Mouse (Mus musculus): ENCODE measurements at regions not wholly inside any gene's neighbourhood (a gene's known extent, or its start where the extent isn't known, plus 50 kb on each side); places are given as distances from the start of the nearest gene placed in this dataset.

- Histone ChIP-seq H3K4me2 (ENCODE audit: insufficient read depth, low read depth, poor library complexity, severe bottlenecking) (no peak overlapping the region), H3K9me3 (replicated peaks; ENCODE audit: low read length) (no peaks in the 10 kb centered on the region), H3K4me3 (replicated peaks in 1 of 3; ENCODE audit: low read depth in 2 of 3, low read length in 2 of 3, poor library complexity in 1 of 3) (no peak overlapping the region), H3K79me2 (replicated peaks; ENCODE audit: control insufficient read depth, extremely low read depth, insufficient read depth, poor library complexity, severe bottlenecking) (no peaks in the 10 kb centered on the region), H3K36me3 (replicated peaks in 1 of 2; ENCODE audit: control insufficient read depth in 1 of 2, insufficient read depth in 1 of 2, low read length in 1 of 2) (no peaks in the 10 kb centered on the region), H3K9ac (ENCODE audit: insufficient read depth, low read depth) (no peak overlapping the region), H3K27ac (ENCODE audit: insufficient read depth, low read depth) (no peak overlapping the region), H3K4me1 (ENCODE audit: control insufficient read depth in 1 of 2, insufficient read depth in 2 of 2) (no peaks in the 10 kb centered on the region), H3K27me3 (replicated peaks) (no peaks in the 10 kb centered on the region)
- dilution Hi-C loops (cut with MboI; ENCODE audit: extremely low pct_ligation_motif_present, extremely low pct_unique_long_range_greater_than_20kb, low sequenced_read_pairs) (no loop called here), in situ Hi-C loops (cut with MboI; ENCODE audit: low pct_ligation_motif_present, low pct_unique_long_range_greater_than_20kb, low sequenced_read_pairs) (no loop called here)
- TF ChIP-seq PAX5 (IDR thresholded peaks at IDR 0.05; ENCODE audit: low read length) (no peak), IRF4 (IDR thresholded peaks at IDR 0.05; ENCODE audit: low read depth, low read length) (no peak), JUND (conservative IDR thresholded peaks at IDR 0.05; ENCODE audit: low read depth, low read length) (no peak), TBP (conservative IDR thresholded peaks at IDR 0.05; ENCODE audit: low read depth, low read length) (no peak), SMC3 (IDR thresholded peaks at IDR 0.05; ENCODE audit: low read depth, low read length) (no peak), SIN3A (IDR thresholded peaks at IDR 0.05; ENCODE audit: low read length) (no peak), CTCF (conservative IDR thresholded peaks at IDR 0.05 in 1 of 2, IDR thresholded peaks at IDR 0.05 in 1 of 2; ENCODE audit: low read depth in 2 of 2, low read length in 2 of 2) (no peak), RCOR1 (conservative IDR thresholded peaks at IDR 0.05; ENCODE audit: low read depth, low read length) (no peak), RAD21 (IDR thresholded peaks at IDR 0.05; ENCODE audit: low read depth, low read length) (no peak), MXI1 (IDR thresholded peaks at IDR 0.05; ENCODE audit: low read depth, low read length) (no peak), CHD2 (IDR thresholded peaks at IDR 0.05; ENCODE audit: low read length) (no peak), ELF1 (IDR thresholded peaks at IDR 0.05; ENCODE audit: low read depth, low read length) (no peak), MAFK (IDR thresholded peaks at IDR 0.05; ENCODE audit: insufficient replicate concordance, low read length) (no peak), GABPA (IDR thresholded peaks at IDR 0.05; ENCODE audit: insufficient replicate concordance, low read depth, low read length) (no peak), ZC3H11A (IDR thresholded peaks at IDR 0.05; ENCODE audit: low read depth, low read length) (no peak), MAZ (IDR thresholded peaks at IDR 0.05; ENCODE audit: low read depth, low read length) (no peak), MAX (IDR thresholded peaks at IDR 0.05; ENCODE audit: low read length) (no peak), MEF2A (IDR thresholded peaks at IDR 0.05; ENCODE audit: borderline replicate concordance, low read depth, low read length) (no peak), UBTF (IDR thresholded peaks at IDR 0.05; ENCODE audit: low read depth, low read length) (no peak)
- no peak for DNase-seq (ENCODE audit: extremely low read depth)
Measured at GRCm38 (mm10) chr11:19679669-19680068, 244.5 kb upstream of the Spred2 start.

GRCm38 (mm10) chr11:19701198-19701597 is 223.0 kb upstream of the Spred2 start:
- H3K9ac ChIP-seq (ENCODE audit: insufficient read depth, low read depth): no peak overlapping the region
- dilution Hi-C loops (cut with MboI; ENCODE audit: extremely low pct_ligation_motif_present, extremely low pct_unique_long_range_greater_than_20kb, low sequenced_read_pairs): no loop called here

More at GRCm38 (mm10) chr11:19701198-19701597, 223.0 kb upstream of the Spred2 start:
- Histone ChIP-seq H3K9me3 (replicated peaks; ENCODE audit: low read length) (no peaks in the 10 kb centered on the region), H3K4me1 (ENCODE audit: control insufficient read depth in 1 of 2, insufficient read depth in 2 of 2) (peaks cover 0 to 6% of the 10 kb centered on the region in 2 experiments; a peak in 2 of 4 replicates), H3K4me3 (replicated peaks in 1 of 3; ENCODE audit: low read depth in 2 of 3, low read length in 2 of 3, poor library complexity in 1 of 3) (no peak overlapping the region), H3K36me3 (replicated peaks in 1 of 2; ENCODE audit: control insufficient read depth in 1 of 2, insufficient read depth in 1 of 2, low read length in 1 of 2) (no peaks in the 10 kb centered on the region), H3K27ac (ENCODE audit: insufficient read depth, low read depth) (no peak overlapping the region), H3K27me3 (replicated peaks) (no peaks in the 10 kb centered on the region), H3K79me2 (replicated peaks; ENCODE audit: control insufficient read depth, extremely low read depth, insufficient read depth, poor library complexity, severe bottlenecking) (no peaks in the 10 kb centered on the region), H3K4me2 (ENCODE audit: insufficient read depth, low read depth, poor library complexity, severe bottlenecking) (no peak overlapping the region)
- no peak for TF ChIP-seq TCF12 (IDR thresholded peaks at IDR 0.05; ENCODE audit: low read depth, low read length)
- no peak for TF ChIP-seq CHD2 (IDR thresholded peaks at IDR 0.05; ENCODE audit: low read length)
- TF ChIP-seq ETS1 (conservative IDR thresholded peaks at IDR 0.05; ENCODE audit: low read depth, low read length): no peak
- no peak for TF ChIP-seq BHLHE40 (IDR thresholded peaks at IDR 0.05; ENCODE audit: low read depth, low read length)
- TF ChIP-seq MYC (IDR thresholded peaks at IDR 0.05; ENCODE audit: low read depth, low read length): no peak
- no peak for TF ChIP-seq GABPA (IDR thresholded peaks at IDR 0.05; ENCODE audit: insufficient replicate concordance, low read depth, low read length)
- in situ Hi-C loops (cut with MboI; ENCODE audit: low pct_ligation_motif_present, low pct_unique_long_range_greater_than_20kb, low sequenced_read_pairs): loop anchor here (10.0 kb wide), 1 partner anchor 146 kb away; no protein-coding TSS in a partner anchor
- DNase-seq (ENCODE audit: extremely low read depth): no peak
